Mouse (Mus musculus): ENCODE results near the gene Odc1.
"Not testable (repeated sequence)": the region's sequence is repeated elsewhere in the genome, so short reads cannot be mapped to it uniquely, and the experiment has no call there.

The Odc1 gene

GRCm38 (mm10) chr12:17544209-17545106 lies at the start of gene Odc1:
Odc1 (plus strand) TSS chr12:17544794.
- in situ Hi-C loops (cut with MboI), result no loop called here

- in situ Hi-C loops (cut with MboI), result no loop called here
These were observed 49.8 kb upstream of the Odc1 start for GRCm38 (mm10) chr12:17494809-17495208.

- in situ Hi-C loops (cut with MboI), result no loop called here
These were observed 48.6 kb upstream of the Odc1 start for GRCm38 (mm10) chr12:17495858-17496451.

GRCm38 (mm10) chr12:17505620-17506074 lies 38.9 kb upstream of the Odc1 start:
- in situ Hi-C loops (cut with MboI), result no loop called here

GRCm38 (mm10) chr12:17506117-17506993 lies 38.2 kb upstream of the Odc1 start:
- in situ Hi-C loops (cut with MboI), result no loop called here

- in situ Hi-C loops (cut with MboI), result no loop called here
These were observed 37.5 kb upstream of the Odc1 start for GRCm38 (mm10) chr12:17506994-17507542.

- in situ Hi-C loops (cut with MboI), result no loop called here
These were observed 35.3 kb upstream of the Odc1 start for GRCm38 (mm10) chr12:17509310-17509709.

GRCm38 (mm10) chr12:17510158-17510557 lies 34.4 kb upstream of the Odc1 start:
- in situ Hi-C loops (cut with MboI), result no loop called here

GRCm38 (mm10) chr12:17511019-17511418 lies 33.6 kb upstream of the Odc1 start:
- in situ Hi-C loops (cut with MboI), result no loop called here

GRCm38 (mm10) chr12:17529180-17529579 lies 15.4 kb upstream of the Odc1 start:
- in situ Hi-C loops (cut with MboI), result no loop called here

- in situ Hi-C loops (cut with MboI), result no loop called here
These were observed 14.9 kb upstream of the Odc1 start for GRCm38 (mm10) chr12:17529726-17530125.

- in situ Hi-C loops (cut with MboI), result no loop called here
These were observed 13.8 kb upstream of the Odc1 start for GRCm38 (mm10) chr12:17530825-17531224.

GRCm38 (mm10) chr12:17536222-17536621 lies 8.4 kb upstream of the Odc1 start:
- in situ Hi-C loops (cut with MboI), result no loop called here

- in situ Hi-C loops (cut with MboI), result no loop called here
These were observed 7.4 kb upstream of the Odc1 start for GRCm38 (mm10) chr12:17537147-17537546.

- in situ Hi-C loops (cut with MboI), result no loop called here
These were observed 6.5 kb upstream of the Odc1 start for GRCm38 (mm10) chr12:17538087-17538486.

- in situ Hi-C loops (cut with MboI), result no loop called here
These were observed 5.6 kb upstream of the Odc1 start for GRCm38 (mm10) chr12:17539041-17539440.

GRCm38 (mm10) chr12:17540040-17540552 lies 4.5 kb upstream of the Odc1 start:
- in situ Hi-C loops (cut with MboI), result no loop called here

GRCm38 (mm10) chr12:17545107-17545571 lies 545 bp downstream of the Odc1 start:
- in situ Hi-C loops (cut with MboI), result no loop called here

GRCm38 (mm10) chr12:17545884-17546283 lies 1.3 kb downstream of the Odc1 start:
- in situ Hi-C loops (cut with MboI), result no loop called here

- in situ Hi-C loops (cut with MboI), result not testable (repeated sequence)
These were observed 3.0 kb downstream of the Odc1 start for GRCm38 (mm10) chr12:17547552-17547951.

- in situ Hi-C loops (cut with MboI), result no loop called here
These were observed 3.9 kb downstream of the Odc1 start for GRCm38 (mm10) chr12:17548505-17548904.

Measured in mature B cell (primary cell).